Mouse (Mus musculus) bone marrow, adult 2 months (tissue): ENCODE data around the gene Gm973. TPM values are rescaled to one million over a fixed set of nuclear protein-coding genes. Genes with fewer than 3 reads are reported as not detected.

Experiments used
- H3K27ac ChIP-seq: fragments of 200-500 bp; 2 replicates; pipeline ENCODE4 v1.5.1; 2012; ENCODE audit warnings: low read depth, mild to moderate bottlenecking, control low read depth, inconsistent platforms, low read length; ENCODE audit not compliant: control insufficient read depth, poor library complexity, insufficient read depth
- H3K4me1 ChIP-seq: fragments of 200-500 bp; 2 replicates; pipeline ENCODE4 v1.6.1; 2011; ENCODE audit warnings: low read length; ENCODE audit not compliant: control insufficient read depth, insufficient read depth
- H3K4me3 ChIP-seq: fragments of 200-500 bp; replicated peaks from 2 replicates; pipeline ENCODE3; 2011; ENCODE audit warnings: mild to moderate bottlenecking, low read depth, low read length, control low read depth; ENCODE audit not compliant: control insufficient read depth
- CTCF ChIP-seq: fragments of 200-500 bp; IDR thresholded peaks from 2 replicates; pipeline ENCODE4 v1.5.1; 2011; ENCODE audit warnings: low read length, control low read depth; ENCODE audit not compliant: control insufficient read depth, insufficient read depth
- POLR2A ChIP-seq: fragments of 200-500 bp; IDR thresholded peaks from 2 replicates; pipeline ENCODE4 v1.6.1; 2011; ENCODE audit warnings: low read depth, mild to moderate bottlenecking, control low read depth, low read length, borderline replicate concordance; ENCODE audit not compliant: control insufficient read depth
- WGBS: fragments of 180-500 bp; shearing (Covaris S2); methylation state at CpG from one replicate; pipeline ENCODE4 v1.1.7; 2018; 5-methylcytosine and 5-hydroxymethylcytosine counted together
- polyA plus RNA-seq: library from polyadenylated mRNA; stranded (reverse); fragments of >200 nt; gene quantifications from 2 replicates; pipeline ENCODE4 v1.2.4, GENCODE M21; 2011; ENCODE audit warnings: low replicate concordance; ENCODE audit not compliant: missing spikeins, insufficient read depth, insufficient read length

The Gm973 gene
- polyA plus RNA-seq, 1 experiment, result not detected

DNA sequence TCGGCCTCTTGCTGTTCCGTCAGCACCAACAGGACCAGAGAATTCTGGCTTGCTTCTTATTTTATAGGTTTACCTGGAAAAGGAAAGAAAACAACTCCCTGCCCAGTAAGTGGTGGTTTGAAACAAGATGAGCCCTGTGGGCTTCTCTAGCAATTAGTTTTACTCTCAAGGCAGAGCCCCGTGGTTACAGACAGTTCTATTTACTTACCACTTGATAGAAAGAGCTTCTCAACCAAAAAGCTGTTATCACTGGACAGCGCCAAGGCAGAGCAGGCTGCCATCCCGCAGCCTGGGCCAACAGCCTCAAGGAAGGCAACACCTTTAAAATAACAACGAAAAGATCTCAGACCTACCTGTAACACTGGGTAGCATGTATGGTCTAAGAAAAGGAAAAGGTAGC, 26.2 kb downstream of the Gm973 start:
- H3K4me1 ChIP-seq, result no peaks in the 10 kb centered on the region; the same call in 1 of the 2 replicates
- TF ChIP-seq CTCF (no peak), POLR2A (no peak)
- H3K27ac ChIP-seq, result no peak overlapping the region
- no peak overlapping the region for H3K4me3 ChIP-seq
- 75% methylated on average over 6 of the region's 6 CpGs for WGBS

DNA sequence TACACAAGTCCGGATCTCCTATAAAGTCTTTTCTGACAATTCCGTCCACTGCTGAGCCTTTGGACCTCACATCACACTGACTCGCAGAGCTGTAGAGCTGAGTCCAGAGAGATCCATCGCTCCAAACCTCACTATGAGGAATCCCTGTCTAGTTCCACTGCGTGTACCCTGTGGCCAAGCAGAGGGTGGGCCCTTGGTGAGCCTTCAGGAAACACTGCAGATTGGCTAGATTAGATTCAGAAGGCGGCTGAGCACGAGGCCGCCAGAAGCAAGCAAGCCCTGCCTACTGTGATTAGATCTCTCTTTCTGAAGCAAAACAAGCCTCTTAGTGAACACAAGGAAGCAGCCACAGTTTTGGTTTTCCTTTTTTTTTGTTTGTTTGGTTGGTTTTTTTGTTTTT, 27.8 kb downstream of the Gm973 start:
- WGBS, result 34% methylated on average over 8 of the region's 8 CpGs

DNA sequence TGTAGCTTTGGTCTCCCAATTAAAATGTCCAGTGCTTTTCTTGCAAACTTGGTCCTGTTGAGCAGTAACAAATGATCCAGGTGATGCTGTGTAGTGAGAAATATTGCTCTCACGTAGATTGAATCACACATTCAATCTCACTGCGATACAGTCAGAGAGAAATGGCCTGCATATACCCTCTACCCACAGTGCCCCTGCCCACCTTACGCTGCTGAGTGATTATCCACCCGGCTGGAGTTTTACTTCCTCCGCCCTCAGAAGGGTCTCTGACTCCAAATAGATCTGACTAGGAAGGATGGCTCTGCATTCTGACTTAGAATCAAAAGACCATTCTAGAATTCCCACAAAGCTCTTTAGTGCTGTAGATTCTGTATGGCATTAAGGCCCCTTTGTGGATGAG, 32.4 kb downstream of the Gm973 start:
- no peak for TF ChIP-seq CTCF
- no peak for TF ChIP-seq POLR2A
- Histone ChIP-seq H3K4me3 (no peak overlapping the region), H3K4me1 (no peaks in the 10 kb centered on the region), H3K27ac (no peak overlapping the region)
- 90% methylated on average over 5 of the region's 5 CpGs for WGBS

More for the DNA sequence above, 27.8 kb downstream of the Gm973 start:
- H3K27ac ChIP-seq, result no peak overlapping the region
- no peak overlapping the region for H3K4me3 ChIP-seq
- no peak for TF ChIP-seq POLR2A
- no peak for TF ChIP-seq CTCF
- H3K4me1 ChIP-seq, result no peaks in the 10 kb centered on the region; the same call in 1 of the 2 replicates

DNA sequence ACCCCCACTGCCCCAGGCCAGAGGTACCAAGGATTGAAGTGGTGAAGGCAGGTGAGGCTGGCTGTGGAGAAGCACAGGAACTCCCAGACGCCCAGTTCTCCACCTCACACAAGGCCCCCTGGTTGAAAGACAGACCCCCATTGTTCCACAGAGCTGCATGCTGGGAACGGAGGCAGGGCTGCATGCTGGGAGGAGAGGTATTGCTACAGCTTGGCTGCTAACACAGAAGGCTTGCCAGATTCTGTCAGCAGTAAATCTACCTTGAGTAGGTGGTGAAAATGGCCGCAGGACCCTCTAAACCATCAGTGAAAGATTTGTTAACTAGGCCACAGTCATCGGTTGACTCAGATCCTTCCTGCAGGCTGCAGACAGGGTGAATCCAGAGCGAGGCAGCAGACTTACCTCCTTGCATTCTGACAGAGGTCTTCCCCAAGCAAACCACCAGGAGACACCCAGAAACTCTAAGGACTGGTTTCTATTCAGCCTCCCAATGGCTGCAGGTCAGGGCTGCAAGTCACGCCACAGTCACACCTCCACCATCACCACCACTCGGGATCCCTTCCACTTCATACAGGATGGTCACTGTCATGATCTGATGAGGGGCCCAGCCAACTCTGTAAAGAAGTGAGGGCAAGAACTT, 33.1 kb downstream of the Gm973 start:
- H3K4me1 ChIP-seq, result no peaks in the 10 kb centered on the region
- WGBS, result 80% methylated on average over 7 of the region's 7 CpGs
- no peak overlapping the region for H3K27ac ChIP-seq
- no peak overlapping the region for H3K4me3 ChIP-seq
- TF ChIP-seq POLR2A, result no peak
- TF ChIP-seq CTCF, result no peak

DNA sequence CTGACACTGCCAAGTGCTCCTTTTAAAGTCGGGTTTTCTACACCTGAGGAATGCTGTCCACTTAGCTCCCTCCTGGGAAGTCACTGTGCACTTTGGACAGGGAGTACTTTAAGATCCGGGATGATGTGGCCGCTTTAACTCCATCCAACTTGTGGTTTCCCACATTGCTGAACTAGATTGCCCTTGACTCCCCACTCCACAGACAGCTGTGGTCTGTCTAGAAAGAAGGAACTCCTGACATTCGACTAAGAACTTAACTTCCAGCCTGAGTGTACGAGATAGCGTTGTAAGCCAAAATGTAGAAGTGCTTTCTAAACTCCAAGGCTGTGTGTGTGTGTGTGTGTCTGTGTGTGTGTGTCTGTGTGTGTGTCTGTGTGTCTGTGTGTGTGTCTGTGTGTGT, 34.2 kb downstream of the Gm973 start:
- Histone ChIP-seq H3K27ac (no peak overlapping the region), H3K4me3 (no peak overlapping the region), H3K4me1 (no peaks in the 10 kb centered on the region)
- no peak for TF ChIP-seq POLR2A
- no peak for TF ChIP-seq CTCF
- 7% methylated on average over 6 of the region's 6 CpGs for WGBS

DNA sequence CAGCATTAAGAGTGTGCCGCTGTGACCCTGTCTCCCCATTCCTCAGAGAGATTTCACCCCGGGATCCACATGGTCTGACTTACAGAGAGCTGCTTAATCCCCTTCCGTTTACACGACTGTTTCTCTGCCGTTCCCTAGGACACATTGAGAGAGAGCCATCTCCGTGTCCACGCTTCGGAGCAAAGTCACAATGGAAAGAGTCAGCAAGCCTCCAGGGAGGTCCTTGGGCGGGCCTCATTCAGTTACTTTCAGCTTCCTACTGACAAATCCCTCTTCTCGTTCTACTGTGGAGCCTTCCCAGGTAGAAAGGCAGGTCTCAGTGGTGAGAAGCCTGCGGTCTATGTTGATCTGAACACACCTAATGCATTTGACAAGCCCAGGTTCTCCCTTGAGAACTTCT, 34.9 kb downstream of the Gm973 start:
- H3K27ac ChIP-seq, result no peak overlapping the region
- H3K4me3 ChIP-seq, result no peak overlapping the region
- no peak for TF ChIP-seq CTCF
- TF ChIP-seq POLR2A, result no peak
- no peaks in the 10 kb centered on the region for H3K4me1 ChIP-seq
- WGBS, result 86% methylated on average over 11 of the region's 11 CpGs

DNA sequence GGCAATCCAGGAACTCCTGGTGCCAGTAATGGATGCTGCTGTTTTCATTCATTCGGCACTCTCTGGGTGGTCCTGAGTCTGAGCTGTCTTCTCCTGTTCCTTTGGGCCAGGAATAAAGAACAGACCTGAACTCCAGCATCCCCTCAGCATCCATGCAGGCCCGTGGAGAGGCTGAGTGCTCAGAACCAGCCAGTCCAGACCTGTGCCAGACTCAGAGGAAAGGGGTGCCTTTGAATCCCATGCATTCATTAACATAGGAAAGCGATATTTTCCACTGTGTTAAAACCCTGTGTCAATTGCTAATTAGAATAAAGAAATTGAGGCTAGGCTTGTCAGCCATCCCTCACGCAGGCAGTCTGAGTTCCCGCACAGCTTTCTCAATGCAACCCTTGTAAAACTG, 37.6 kb downstream of the Gm973 start:
- Histone ChIP-seq H3K4me1 (no peaks in the 10 kb centered on the region), H3K4me3 (no peak overlapping the region), H3K27ac (no peak overlapping the region)
- TF ChIP-seq CTCF, result no peak
- TF ChIP-seq POLR2A, result no peak
- WGBS, result 86% methylated on average over 5 of the region's 5 CpGs

DNA sequence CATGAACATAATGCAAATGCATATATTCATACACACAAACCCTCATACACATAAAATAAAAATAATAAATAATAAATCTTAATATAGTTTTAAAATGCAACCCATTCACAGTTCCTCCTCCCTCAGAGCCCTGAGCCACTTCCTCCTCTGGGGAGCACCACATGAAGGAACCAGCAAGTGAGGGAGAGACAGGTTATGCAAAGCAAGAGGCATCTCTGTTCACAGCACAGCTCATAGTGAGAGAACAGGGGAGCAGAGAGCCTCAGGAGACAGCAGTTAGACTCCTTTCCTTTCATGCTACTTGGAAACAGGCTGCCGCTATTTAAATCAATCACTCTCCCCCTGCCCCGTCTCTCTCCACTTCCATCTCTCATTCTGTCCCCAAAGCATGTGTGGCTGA, 47.5 kb downstream of the Gm973 start:
- H3K4me3 ChIP-seq, result no peak overlapping the region
- no peak for TF ChIP-seq POLR2A
- no peak for TF ChIP-seq CTCF
- no peaks in the 10 kb centered on the region for H3K4me1 ChIP-seq
- H3K27ac ChIP-seq, result no peak overlapping the region
- 90% methylated on average over 2 of the region's 2 CpGs for WGBS

DNA sequence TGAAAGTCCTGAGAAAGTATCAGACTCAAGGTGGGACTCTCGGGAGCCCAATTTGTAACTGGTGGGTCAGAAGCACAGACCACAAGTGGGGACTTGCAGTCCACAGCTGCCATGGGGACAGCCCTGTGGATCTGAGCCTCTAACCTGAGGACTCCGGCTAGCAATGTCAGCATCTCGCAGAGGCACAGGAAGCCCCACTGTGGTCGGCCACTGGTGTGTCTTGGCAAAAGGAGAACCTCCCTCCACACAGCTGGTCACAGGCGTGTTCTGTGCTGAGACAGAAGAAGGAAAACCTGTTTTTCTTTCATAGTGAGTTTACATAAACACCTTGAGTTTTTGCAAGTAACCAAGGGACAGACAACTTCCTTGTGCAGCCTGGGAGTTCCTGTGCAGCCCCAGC, 49.7 kb downstream of the Gm973 start:
- 11% methylated on average over 5 of the region's 5 CpGs for WGBS

DNA sequence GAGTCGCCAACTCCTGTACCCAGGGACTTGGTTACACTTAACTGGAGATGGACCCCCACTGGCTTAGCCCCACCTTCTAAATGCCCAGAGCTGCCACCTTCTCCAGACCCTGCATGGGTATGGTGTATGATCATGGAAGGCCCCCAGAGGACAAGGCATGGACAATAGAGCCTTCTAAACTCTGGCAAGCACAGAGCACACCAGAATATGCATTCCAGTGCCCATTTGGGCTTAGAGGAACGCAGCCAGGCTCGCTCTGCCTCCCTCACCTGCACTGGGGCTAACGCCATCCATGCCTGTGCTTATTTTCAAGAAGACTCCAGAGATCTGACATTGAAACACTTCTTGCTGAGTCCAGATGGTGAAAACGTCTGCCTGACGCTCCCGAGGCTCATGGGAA, 50.2 kb downstream of the Gm973 start:
- no peaks in the 10 kb centered on the region for H3K4me1 ChIP-seq
- 70% methylated on average over 7 of the region's 7 CpGs for WGBS
- TF ChIP-seq POLR2A, result no peak
- no peak for TF ChIP-seq CTCF
- no peak overlapping the region for H3K27ac ChIP-seq
- no peak overlapping the region for H3K4me3 ChIP-seq

More for the DNA sequence above, 49.7 kb downstream of the Gm973 start:
- Histone ChIP-seq H3K4me3 (no peak overlapping the region), H3K27ac (no peak overlapping the region), H3K4me1 (no peaks in the 10 kb centered on the region)
- TF ChIP-seq POLR2A, result no peak
